Mouse (Mus musculus) ZHBTc4 (cell line): ENCODE results near the gene Minpp1.

ENCODE experiments used
- DNase-seq: peaks from one replicate; pipeline ENCODE4 v3.0.0-alpha.2; 2011; ENCODE audit warnings: low read depth, low spot score

The Minpp1 gene

GRCm38 (mm10) chr19:32527139-32527538, 41.6 kb downstream of the Minpp1 start:
- DNase-seq = no peak

GRCm38 (mm10) chr19:32528723-32529122, 43.2 kb downstream of the Minpp1 start:
- no peak for DNase-seq

GRCm38 (mm10) chr19:32529252-32529942, 43.8 kb downstream of the Minpp1 start:
- no peak for DNase-seq

- DNase-seq = no peak
Observed at GRCm38 (mm10) chr19:32530296-32530695, 44.7 kb downstream of the Minpp1 start.

- no peak for DNase-seq
Observed at GRCm38 (mm10) chr19:32532331-32532730, 46.8 kb downstream of the Minpp1 start.

GRCm38 (mm10) chr19:32532737-32533505, 47.4 kb downstream of the Minpp1 start:
- no peak for DNase-seq

- DNase-seq = no peak
Observed at GRCm38 (mm10) chr19:32534887-32535286, 49.3 kb downstream of the Minpp1 start.

- no peak for DNase-seq
Observed at GRCm38 (mm10) chr19:32542784-32543490, 57.4 kb downstream of the Minpp1 start.

- no peak for DNase-seq
Observed at GRCm38 (mm10) chr19:32547396-32547795, 61.8 kb downstream of the Minpp1 start.

- no peak for DNase-seq
Observed at GRCm38 (mm10) chr19:32548202-32548601, 62.6 kb downstream of the Minpp1 start.

- DNase-seq = no peak
Observed at GRCm38 (mm10) chr19:32550446-32550845, 64.9 kb downstream of the Minpp1 start.

- no peak for DNase-seq
Observed at GRCm38 (mm10) chr19:32551442-32551841, 65.9 kb downstream of the Minpp1 start.

GRCm38 (mm10) chr19:32552106-32552505, 66.5 kb downstream of the Minpp1 start:
- no peak for DNase-seq

- DNase-seq = no peak
Observed at GRCm38 (mm10) chr19:32553310-32553709, 67.7 kb downstream of the Minpp1 start.

- no peak for DNase-seq
Observed at GRCm38 (mm10) chr19:32555257-32555656, 69.7 kb downstream of the Minpp1 start.
